Mouse (Mus musculus): ENCODE results near the gene Tmem86a. TPM values are rescaled to one million over a fixed set of nuclear protein-coding genes. Genes with fewer than 3 reads are reported as not detected.
"Not testable (repeated sequence)": the region's sequence is repeated elsewhere in the genome, so short reads cannot be mapped to it uniquely, and the experiment has no call there.

The Tmem86a gene
- polyA plus RNA-seq, 1 experiment from 2014 or later, result 20.5 TPM

GRCm38 (mm10) chr7:47026899-47027298 is 23.5 kb upstream of the Tmem86a start:
- DNase-seq (ENCODE audit: low spot score), result not testable (repeated sequence)

GRCm38 (mm10) chr7:47027520-47027919 is 22.9 kb upstream of the Tmem86a start:
- no peak for DNase-seq (ENCODE audit: low spot score)

GRCm38 (mm10) chr7:47030517-47031193 is 19.7 kb upstream of the Tmem86a start:
- no peak for DNase-seq (ENCODE audit: low spot score)

- DNase-seq (ENCODE audit: low spot score), result no peak
Measured at GRCm38 (mm10) chr7:47031371-47031770, 19.0 kb upstream of the Tmem86a start.

GRCm38 (mm10) chr7:47034785-47035384 is 15.5 kb upstream of the Tmem86a start:
- no peak for DNase-seq (ENCODE audit: low spot score)

GRCm38 (mm10) chr7:47035426-47035825 is 15.0 kb upstream of the Tmem86a start:
- no peak for DNase-seq (ENCODE audit: low spot score)

GRCm38 (mm10) chr7:47041706-47042105 is 8.7 kb upstream of the Tmem86a start:
- no peak for DNase-seq (ENCODE audit: low spot score)

- DNase-seq (ENCODE audit: low spot score), result no peak
Measured at GRCm38 (mm10) chr7:47042121-47042520, 8.3 kb upstream of the Tmem86a start.

GRCm38 (mm10) chr7:47042823-47043490 is 7.4 kb upstream of the Tmem86a start:
- no peak for DNase-seq (ENCODE audit: low spot score)

GRCm38 (mm10) chr7:47050766-47051165 is 365 bp downstream of the Tmem86a start:
- DNase-seq (ENCODE audit: low spot score), result no peak

GRCm38 (mm10) chr7:47051404-47052151 is 1.2 kb downstream of the Tmem86a start:
- peak; percentile 22 for DNase-seq (ENCODE audit: low spot score)

GRCm38 (mm10) chr7:47052276-47052675 is 1.9 kb downstream of the Tmem86a start:
- DNase-seq (ENCODE audit: low spot score), result no peak

- no peak for DNase-seq (ENCODE audit: low spot score)
Measured at GRCm38 (mm10) chr7:47053287-47053686, 2.9 kb downstream of the Tmem86a start.

GRCm38 (mm10) chr7:47054666-47055065 is 4.3 kb downstream of the Tmem86a start:
- no peak for DNase-seq (ENCODE audit: low spot score)

- DNase-seq (ENCODE audit: low spot score), result no peak
Measured at GRCm38 (mm10) chr7:47055744-47056143, 5.3 kb downstream of the Tmem86a start.

- DNase-seq (ENCODE audit: low spot score), result no peak
Measured at GRCm38 (mm10) chr7:47056273-47056672, 5.9 kb downstream of the Tmem86a start.

GRCm38 (mm10) chr7:47059339-47059738 is 8.9 kb downstream of the Tmem86a start:
- DNase-seq (ENCODE audit: low spot score), result no peak

GRCm38 (mm10) chr7:47061560-47061959 is 11.2 kb downstream of the Tmem86a start:
- DNase-seq (ENCODE audit: low spot score), result no peak

- DNase-seq (ENCODE audit: low spot score), result no peak
Measured at GRCm38 (mm10) chr7:47066942-47067341, 16.5 kb downstream of the Tmem86a start.

GRCm38 (mm10) chr7:47067879-47068278 is 17.5 kb downstream of the Tmem86a start:
- no peak for DNase-seq (ENCODE audit: low spot score)

- no peak for DNase-seq (ENCODE audit: low spot score)
Measured at GRCm38 (mm10) chr7:47072551-47072950, 22.1 kb downstream of the Tmem86a start.

All from thymus, postnatal 0 days (tissue).